Mouse (Mus musculus) lung, adult 2 months (tissue): ENCODE data around the gene Camk1.

ENCODE experiments used
- CTCF ChIP-seq: fragments of 200-500 bp; IDR thresholded peaks from 2 replicates; pipeline ENCODE4 v1.5.1; 2011; ENCODE audit warnings: mild to moderate bottlenecking, low read length, control low read depth; ENCODE audit not compliant: insufficient read depth
- POLR2A ChIP-seq: fragments of 200-500 bp; IDR thresholded peaks from 2 replicates; pipeline ENCODE4 v1.6.1; 2011; ENCODE audit warnings: low read depth, mild to moderate bottlenecking, control low read depth, low read length, borderline replicate concordance; ENCODE audit errors: extremely low read depth

- TF ChIP-seq CTCF = no peak
- no peak for TF ChIP-seq POLR2A
These were observed 53.4 kb downstream of the Camk1 start for GRCm38 (mm10) chr6:113290346-113290745.
